Mouse (Mus musculus) lung, adult 2 months (tissue): ENCODE data around the gene Btbd35f21. TPM values are rescaled to one million over a fixed set of nuclear protein-coding genes. Genes with fewer than 3 reads are reported as not detected.
"Not testable (repeated sequence)": the region's sequence is repeated elsewhere in the genome, so short reads cannot be mapped to it uniquely, and the experiment has no call there.

Experiments
- DNase-seq: peaks from one replicate; pipeline ENCODE4 v3.0.0; 2022
- H3K4me1 ChIP-seq: fragments of 200-500 bp; 2 replicates; pipeline ENCODE4 v1.6.1; 2011; ENCODE audit warnings: low read length; ENCODE audit not compliant: control insufficient read depth, insufficient read depth
- H3K4me3 ChIP-seq: fragments of 200-500 bp; replicated peaks from 2 replicates; pipeline ENCODE3; 2011; ENCODE audit warnings: low read depth, mild to moderate bottlenecking, control low read depth, low read length; ENCODE audit errors: extremely low read depth
- WGBS: fragments of 180-500 bp; shearing (Covaris S2); methylation state at CpG from one replicate; pipeline ENCODE4 v1.1.7; 2018; 5-methylcytosine and 5-hydroxymethylcytosine counted together
- polyA plus RNA-seq: library from polyadenylated mRNA; depleted of rRNA; stranded (reverse); fragments of >200 nt; gene quantifications from 2 replicates; pipeline ENCODE4 v1.2.3, GENCODE M21; 2012; rRNA removed

Gene Btbd35f21
- not detected in 2 replicates for polyA plus RNA-seq

DNA sequence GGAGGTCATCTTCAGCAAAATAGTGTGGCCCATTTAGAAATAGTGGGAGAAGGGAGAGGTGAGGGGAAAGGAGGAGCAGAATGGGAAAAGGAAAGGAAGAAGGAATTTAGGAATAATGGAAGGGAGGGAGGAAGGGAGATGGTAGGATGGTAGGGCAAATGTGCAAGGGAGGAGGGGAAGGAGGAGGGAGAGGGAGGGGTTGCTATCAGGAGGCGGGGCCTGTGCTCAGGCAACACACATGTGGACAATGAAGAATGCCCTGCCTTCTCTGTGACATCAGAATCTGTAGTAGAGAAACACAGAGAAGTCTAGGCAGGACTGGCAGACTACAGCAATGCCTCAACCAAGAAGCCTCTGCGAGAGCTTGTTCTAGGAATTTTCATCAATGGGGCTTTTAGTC lies at the start of gene Btbd35f21:
Gene Btbd35f21 (plus strand): TSS at position 301 of the 400 bp plus-strand sequence.
- WGBS, result no CpG with 5 or more reads among the region's 2 CpGs
- not testable (repeated sequence) for DNase-seq, H3K4me1 ChIP-seq, H3K4me3 ChIP-seq

Other genes with a start within 250 kb of the Btbd35f21 start
- not detected in 2 replicates for gene Btbd35f1, start 166.1 kb upstream of the Btbd35f21 start, polyA plus RNA-seq
- not detected in 2 replicates for gene Gm5926, start 75.4 kb upstream of the Btbd35f21 start, polyA plus RNA-seq
- not detected in 2 replicates for gene Btbd35f30, start 168.5 kb downstream of the Btbd35f21 start, polyA plus RNA-seq
- gene Gm21789, start 215.7 kb downstream of the Btbd35f21 start, polyA plus RNA-seq, result not detected in 2 replicates
- not detected in 2 replicates for gene Btbd35f5, start 247.8 kb downstream of the Btbd35f21 start, polyA plus RNA-seq